Mouse (Mus musculus): Measurements from ENCODE around the gene Smarcb1. TPM values are rescaled to one million over a fixed set of nuclear protein-coding genes. Genes with fewer than 3 reads are reported as not detected.

Gene Smarcb1
- polyA plus RNA-seq (2014; fragmentation: Illumina TruSeq; extraction: RNeasy Lipid Tissue Mini Kit (QIAGEN cat#74804); ENCODE audit: low read depth, low replicate concordance) = 52.3 TPM

DNA sequence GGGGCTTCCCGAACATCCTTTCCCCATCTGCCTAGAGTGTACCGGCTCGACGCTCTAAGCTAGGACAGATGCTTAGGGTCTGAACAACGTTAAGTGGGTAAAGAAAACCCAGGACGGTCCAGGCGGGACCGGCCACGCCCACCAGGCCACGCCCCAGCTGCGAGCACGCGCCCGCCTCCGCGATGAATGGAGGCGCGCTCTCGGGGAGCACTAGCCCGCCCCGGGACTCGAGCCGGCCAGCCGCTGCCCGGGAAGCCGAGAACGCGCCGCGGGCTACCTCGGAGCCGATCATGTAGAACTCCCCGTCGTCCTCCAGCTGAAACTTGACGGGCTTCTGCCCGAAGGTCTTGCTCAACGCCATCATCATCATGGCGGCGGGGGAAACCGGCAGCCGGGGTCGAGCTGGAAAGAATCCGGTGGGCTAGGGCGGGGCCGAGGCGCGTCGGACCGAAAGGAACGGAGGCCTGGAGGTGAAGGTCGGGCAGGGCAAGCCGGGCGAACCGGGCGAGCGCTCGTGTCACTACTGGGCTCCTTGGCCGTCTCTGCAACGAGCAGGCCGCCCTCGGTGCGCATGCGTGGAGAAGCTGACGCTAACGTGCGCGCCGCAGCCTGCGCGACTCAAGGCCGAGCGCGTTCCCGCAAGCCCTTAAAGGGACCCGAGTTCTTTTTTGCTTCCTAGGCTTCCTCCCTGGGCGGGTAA lies at the start of gene Smarcb1:
Gene Smarcb1 (minus strand): TSS at position 592 of the 700 bp plus-strand sequence.

DNA sequence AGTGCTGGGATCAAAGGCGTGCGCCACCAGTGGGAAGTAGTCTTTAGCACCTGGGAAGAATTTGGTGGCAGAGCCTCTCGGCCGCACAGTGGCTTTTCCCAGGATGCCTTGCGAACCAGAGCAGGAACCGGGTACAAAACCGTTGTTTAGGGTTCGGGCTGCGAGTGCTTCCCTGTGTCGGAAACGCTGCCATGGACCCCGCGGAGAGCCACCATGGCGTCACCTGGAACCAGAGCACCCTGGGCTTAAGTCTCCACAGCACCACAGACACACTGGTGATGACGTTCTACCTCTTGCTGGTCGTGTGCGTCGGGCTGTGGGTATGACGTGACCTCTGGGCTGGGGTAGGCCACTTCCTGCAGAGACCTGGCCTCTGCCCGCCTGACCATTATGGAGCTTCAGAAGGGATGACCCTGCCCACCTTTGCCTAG lies 33.0 kb upstream of the Smarcb1 start, which contains the start of gene Gm5134:
Gene Gm5134 (plus strand): TSS at position 134 of the 431 bp plus-strand sequence.

DNA sequence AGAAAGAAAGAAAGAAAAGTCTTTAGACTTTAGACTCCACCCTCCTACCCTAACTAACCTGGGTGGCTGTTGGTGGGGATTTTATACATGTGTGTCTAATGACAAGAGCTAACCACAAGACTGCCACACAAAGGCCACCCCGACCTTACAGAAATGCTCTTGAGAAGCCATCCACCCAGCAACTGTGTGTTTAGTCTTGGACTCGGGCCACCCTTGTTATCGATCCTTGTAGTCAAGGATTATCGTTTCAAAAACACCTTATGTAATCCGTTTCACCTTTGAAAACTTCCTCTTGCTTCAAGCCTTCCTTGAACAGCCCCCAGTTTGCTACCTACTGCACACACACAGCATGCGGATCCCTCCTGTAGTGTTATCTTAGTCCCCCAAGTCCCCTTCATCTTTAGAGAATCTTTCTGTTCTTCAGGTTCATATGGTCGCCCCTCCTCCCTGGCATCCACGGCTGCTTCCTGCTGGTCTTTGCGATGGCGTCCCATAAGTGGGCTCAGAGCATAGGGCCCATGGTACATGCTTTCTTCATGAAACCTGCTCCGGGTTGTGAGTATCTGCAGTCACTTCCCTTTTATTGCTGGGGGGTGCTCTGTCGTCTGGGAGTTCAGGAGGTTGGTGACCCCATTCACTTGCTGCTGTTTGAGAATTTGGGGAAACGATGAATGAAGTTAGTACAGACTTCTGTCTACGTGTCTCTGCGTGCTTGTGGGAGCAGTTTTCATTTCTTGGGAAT lies 21.5 kb upstream of the Smarcb1 start, which contains the start of gene Vpreb3:
Gene Vpreb3 (plus strand): TSS at position 322 of the 742 bp plus-strand sequence.

DNA sequence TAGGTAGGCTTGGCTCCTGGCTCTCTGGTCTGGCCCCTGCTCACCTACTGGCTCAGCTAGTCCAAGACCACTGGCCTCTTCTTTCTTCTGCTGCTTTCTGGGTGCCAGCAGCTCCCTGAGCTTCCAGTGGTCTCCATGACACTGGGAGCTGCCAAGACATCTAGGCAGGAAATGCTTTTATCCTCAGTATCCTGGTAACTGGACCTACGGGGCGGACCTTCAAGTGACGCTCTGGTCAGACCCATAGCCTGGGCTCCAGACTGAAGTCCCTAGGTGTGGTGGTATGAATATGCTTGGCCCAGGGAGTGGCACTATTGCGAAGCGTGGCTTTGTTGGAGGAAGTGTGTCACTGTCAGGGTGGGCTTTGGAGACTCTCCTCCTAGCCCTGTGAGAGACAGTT lies 19.1 kb upstream of the Smarcb1 start, which contains the start of gene Gm867:
Gene Gm867 (minus strand): TSS at position 153 of the 400 bp plus-strand sequence.

DNA sequence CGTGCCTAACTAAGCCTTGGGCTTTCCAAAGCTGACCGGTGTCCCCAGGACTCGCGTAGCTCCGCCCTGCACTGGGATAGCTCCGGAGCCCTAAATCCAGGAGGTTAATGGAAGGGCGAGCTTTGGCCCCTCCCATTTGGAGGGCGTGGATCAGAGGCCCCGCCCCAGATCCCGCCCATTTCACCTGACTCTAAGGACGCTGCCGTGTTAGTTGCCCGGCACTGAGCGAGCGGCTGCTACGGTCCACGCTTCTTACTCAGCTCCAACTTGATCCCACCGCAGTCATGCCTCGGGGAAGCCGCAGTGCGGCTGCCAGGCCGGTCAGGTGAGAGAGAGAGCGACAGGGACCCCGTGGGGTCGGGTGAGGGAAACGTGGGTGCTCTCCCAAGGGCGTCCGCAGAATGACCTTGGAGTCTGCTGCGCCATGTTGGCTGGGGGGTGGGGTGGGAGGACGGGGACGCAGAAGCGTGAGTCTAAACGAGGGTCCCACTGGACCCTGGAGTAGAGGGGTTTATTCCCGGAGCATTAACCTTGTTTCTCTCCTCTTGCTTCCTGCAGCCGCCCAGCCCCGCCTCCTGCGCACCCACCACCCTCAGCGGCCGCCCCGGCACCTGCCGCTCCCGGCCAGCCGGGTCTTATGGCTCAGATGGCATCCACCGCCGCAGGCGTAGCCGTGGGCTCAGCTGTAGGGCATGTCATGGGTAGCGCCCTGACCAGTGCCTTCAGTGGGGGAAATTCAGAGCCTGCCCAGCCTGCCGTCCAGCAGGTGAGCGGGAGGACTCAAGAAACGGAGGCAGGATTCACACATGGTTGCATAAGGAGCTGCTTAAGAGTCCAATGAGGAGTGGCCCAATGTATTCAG lies 14.5 kb upstream of the Smarcb1 start, which contains the start of gene Mmp11:
Gene Mmp11 (minus strand): TSS at position 817 of the 862 bp plus-strand sequence.

DNA sequence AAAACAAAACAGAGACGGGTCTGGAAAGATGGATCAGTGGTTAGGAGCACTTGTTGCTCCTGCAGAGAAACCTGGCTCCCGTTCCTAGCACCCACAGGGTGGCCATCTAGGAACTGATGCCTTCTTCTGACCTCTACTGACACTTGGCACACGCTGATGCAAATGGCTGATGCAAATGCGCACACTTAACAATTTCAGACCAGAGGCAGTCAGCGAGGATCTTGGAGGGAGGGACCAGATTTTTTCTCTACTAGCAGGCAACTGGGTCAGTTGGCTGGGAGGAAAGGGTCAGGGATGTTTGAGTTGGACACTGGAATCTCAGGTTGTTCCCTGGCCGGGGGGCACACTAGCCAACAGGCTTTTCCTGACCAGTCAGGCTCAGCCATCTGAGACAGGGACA lies 11.5 kb upstream of the Smarcb1 start, which contains the start of gene Chchd10:
Gene Chchd10 (plus strand): TSS at position 240 of the 400 bp plus-strand sequence.

DNA sequence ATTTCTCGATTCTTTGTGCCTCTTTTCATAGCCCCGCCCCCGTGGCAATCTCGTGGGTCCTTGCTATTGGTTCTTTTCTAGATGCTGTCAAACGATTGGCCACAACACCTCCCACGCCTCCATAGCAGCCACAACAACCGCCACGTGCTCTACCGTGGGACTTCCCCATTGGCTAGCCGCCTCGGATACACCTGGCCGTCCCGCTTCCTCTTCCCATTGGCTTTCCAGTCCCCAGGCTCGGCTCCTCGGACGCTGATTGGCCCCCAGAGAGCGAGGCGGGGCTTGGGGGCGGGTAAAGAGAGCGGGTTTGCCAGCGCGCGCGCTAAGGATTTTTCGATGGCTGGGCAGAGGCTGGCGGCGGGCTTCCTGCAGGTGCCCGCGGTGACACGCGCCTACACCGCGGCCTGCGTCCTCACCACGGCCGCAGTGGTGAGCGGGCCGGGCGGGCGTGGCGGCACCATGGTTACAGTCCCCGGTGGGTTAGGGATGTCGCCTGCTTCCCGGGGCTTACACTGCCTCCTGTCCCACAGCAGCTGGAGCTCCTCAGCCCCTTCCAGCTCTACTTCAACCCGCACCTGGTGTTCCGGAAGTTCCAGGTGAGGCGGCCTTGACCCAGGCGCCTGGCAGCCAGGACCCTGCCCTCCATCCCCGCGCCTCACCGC lies 28.2 kb downstream of the Smarcb1 start, which contains the start of gene Derl3:
Gene Derl3 (plus strand): TSS at position 325 of the 662 bp plus-strand sequence.

DNA sequence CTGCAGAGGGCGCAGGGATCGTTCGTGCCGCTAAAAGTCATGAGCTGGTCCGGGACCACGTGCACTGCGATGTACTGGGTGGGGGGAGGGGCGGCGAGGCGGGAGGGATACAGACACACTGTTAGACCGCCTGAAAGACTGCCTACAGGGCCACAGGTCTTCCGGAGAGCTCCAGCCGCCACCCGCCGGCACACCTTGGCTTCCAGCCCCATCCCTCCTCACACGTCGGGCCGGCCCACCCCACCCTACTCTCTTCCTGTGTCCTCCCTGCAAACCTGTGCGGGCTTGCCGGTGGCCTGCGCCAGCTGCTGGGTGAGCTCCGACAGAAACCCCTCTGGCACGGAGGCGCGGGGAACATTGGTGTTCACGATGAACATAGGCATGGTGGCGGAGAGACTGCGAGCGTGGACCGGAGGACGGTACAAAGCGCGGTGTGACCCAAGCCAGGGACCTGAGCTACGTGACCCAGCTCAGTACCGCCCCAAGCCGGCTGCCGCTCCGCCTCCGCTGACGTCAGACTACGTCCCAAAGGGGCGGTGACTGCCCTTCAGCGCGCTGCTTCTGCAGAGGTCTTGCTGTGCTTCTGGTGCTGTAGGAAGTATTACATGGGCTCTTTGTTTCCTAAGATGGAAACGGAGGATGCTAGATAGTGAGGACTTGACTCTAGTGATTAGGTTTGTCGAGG lies 61.5 kb downstream of the Smarcb1 start, which contains the start of gene Mif:
Gene Mif (minus strand): TSS at position 455 of the 685 bp plus-strand sequence.

Other genes with a start within 250 kb of the Smarcb1 start
- 23.1 TPM for gene Cabin1, start 157.3 kb downstream of the Smarcb1 start, polyA plus RNA-seq (2014; fragmentation: Illumina TruSeq; extraction: RNeasy Lipid Tissue Mini Kit (QIAGEN cat#74804); ENCODE audit: low read depth, low replicate concordance)
- 109 TPM for gene Ddt, start 148.2 kb downstream of the Smarcb1 start, polyA plus RNA-seq (2014; fragmentation: Illumina TruSeq; extraction: RNeasy Lipid Tissue Mini Kit (QIAGEN cat#74804); ENCODE audit: low read depth, low replicate concordance)
- gene Gm20441, start 140.7 kb downstream of the Smarcb1 start, polyA plus RNA-seq (2014; fragmentation: Illumina TruSeq; extraction: RNeasy Lipid Tissue Mini Kit (QIAGEN cat#74804); ENCODE audit: low read depth, low replicate concordance) = not detected
- gene Gstt3, start 140.2 kb downstream of the Smarcb1 start, polyA plus RNA-seq (2014; fragmentation: Illumina TruSeq; extraction: RNeasy Lipid Tissue Mini Kit (QIAGEN cat#74804); ENCODE audit: low read depth, low replicate concordance) = 112 TPM
- gene Gstt1, start 123.0 kb downstream of the Smarcb1 start, polyA plus RNA-seq (2014; fragmentation: Illumina TruSeq; extraction: RNeasy Lipid Tissue Mini Kit (QIAGEN cat#74804); ENCODE audit: low read depth, low replicate concordance) = 99.2 TPM
- 10.3 TPM for gene Gstt4, start 99.1 kb downstream of the Smarcb1 start, polyA plus RNA-seq (2014; fragmentation: Illumina TruSeq; extraction: RNeasy Lipid Tissue Mini Kit (QIAGEN cat#74804); ENCODE audit: low read depth, low replicate concordance)
- 66.6 TPM for gene Gstt2, start 84.2 kb downstream of the Smarcb1 start, polyA plus RNA-seq (2014; fragmentation: Illumina TruSeq; extraction: RNeasy Lipid Tissue Mini Kit (QIAGEN cat#74804); ENCODE audit: low read depth, low replicate concordance)
- 195 TPM for gene Mif, start 61.4 kb downstream of the Smarcb1 start, polyA plus RNA-seq (2014; fragmentation: Illumina TruSeq; extraction: RNeasy Lipid Tissue Mini Kit (QIAGEN cat#74804); ENCODE audit: low read depth, low replicate concordance)
- gene Derl3, start 28.2 kb downstream of the Smarcb1 start, polyA plus RNA-seq (2014; fragmentation: Illumina TruSeq; extraction: RNeasy Lipid Tissue Mini Kit (QIAGEN cat#74804); ENCODE audit: low read depth, low replicate concordance) = 86.2 TPM
- 104 TPM for gene Chchd10, start 11.5 kb upstream of the Smarcb1 start, polyA plus RNA-seq (2014; fragmentation: Illumina TruSeq; extraction: RNeasy Lipid Tissue Mini Kit (QIAGEN cat#74804); ENCODE audit: low read depth, low replicate concordance)
- gene Mmp11, start 14.9 kb upstream of the Smarcb1 start, polyA plus RNA-seq (2014; fragmentation: Illumina TruSeq; extraction: RNeasy Lipid Tissue Mini Kit (QIAGEN cat#74804); ENCODE audit: low read depth, low replicate concordance) = 9.3 TPM
- 3.2 TPM for gene Gm867, start 19.1 kb upstream of the Smarcb1 start, polyA plus RNA-seq (2014; fragmentation: Illumina TruSeq; extraction: RNeasy Lipid Tissue Mini Kit (QIAGEN cat#74804); ENCODE audit: low read depth, low replicate concordance)
- 0.93 TPM for gene Vpreb3, start 21.4 kb upstream of the Smarcb1 start, polyA plus RNA-seq (2014; fragmentation: Illumina TruSeq; extraction: RNeasy Lipid Tissue Mini Kit (QIAGEN cat#74804); ENCODE audit: low read depth, low replicate concordance)
- 0.34 TPM for gene Gm5134, start 32.9 kb upstream of the Smarcb1 start, polyA plus RNA-seq (2014; fragmentation: Illumina TruSeq; extraction: RNeasy Lipid Tissue Mini Kit (QIAGEN cat#74804); ENCODE audit: low read depth, low replicate concordance)
- 5.1 TPM for gene Zfp280b, start 111.0 kb upstream of the Smarcb1 start, polyA plus RNA-seq (2014; fragmentation: Illumina TruSeq; extraction: RNeasy Lipid Tissue Mini Kit (QIAGEN cat#74804); ENCODE audit: low read depth, low replicate concordance)
- not detected for gene Slc5a4b, start 189.3 kb upstream of the Smarcb1 start, polyA plus RNA-seq (2014; fragmentation: Illumina TruSeq; extraction: RNeasy Lipid Tissue Mini Kit (QIAGEN cat#74804); ENCODE audit: low read depth, low replicate concordance)
- not detected for gene Slc5a4a, start 225.8 kb upstream of the Smarcb1 start, polyA plus RNA-seq (2014; fragmentation: Illumina TruSeq; extraction: RNeasy Lipid Tissue Mini Kit (QIAGEN cat#74804); ENCODE audit: low read depth, low replicate concordance)